Mouse (Mus musculus): ENCODE measurements at regions not wholly inside any gene's neighbourhood (a gene's known extent, or its start where the extent isn't known, plus 50 kb on each side); places are given as distances from the start of the nearest gene placed in this dataset.

DNA sequence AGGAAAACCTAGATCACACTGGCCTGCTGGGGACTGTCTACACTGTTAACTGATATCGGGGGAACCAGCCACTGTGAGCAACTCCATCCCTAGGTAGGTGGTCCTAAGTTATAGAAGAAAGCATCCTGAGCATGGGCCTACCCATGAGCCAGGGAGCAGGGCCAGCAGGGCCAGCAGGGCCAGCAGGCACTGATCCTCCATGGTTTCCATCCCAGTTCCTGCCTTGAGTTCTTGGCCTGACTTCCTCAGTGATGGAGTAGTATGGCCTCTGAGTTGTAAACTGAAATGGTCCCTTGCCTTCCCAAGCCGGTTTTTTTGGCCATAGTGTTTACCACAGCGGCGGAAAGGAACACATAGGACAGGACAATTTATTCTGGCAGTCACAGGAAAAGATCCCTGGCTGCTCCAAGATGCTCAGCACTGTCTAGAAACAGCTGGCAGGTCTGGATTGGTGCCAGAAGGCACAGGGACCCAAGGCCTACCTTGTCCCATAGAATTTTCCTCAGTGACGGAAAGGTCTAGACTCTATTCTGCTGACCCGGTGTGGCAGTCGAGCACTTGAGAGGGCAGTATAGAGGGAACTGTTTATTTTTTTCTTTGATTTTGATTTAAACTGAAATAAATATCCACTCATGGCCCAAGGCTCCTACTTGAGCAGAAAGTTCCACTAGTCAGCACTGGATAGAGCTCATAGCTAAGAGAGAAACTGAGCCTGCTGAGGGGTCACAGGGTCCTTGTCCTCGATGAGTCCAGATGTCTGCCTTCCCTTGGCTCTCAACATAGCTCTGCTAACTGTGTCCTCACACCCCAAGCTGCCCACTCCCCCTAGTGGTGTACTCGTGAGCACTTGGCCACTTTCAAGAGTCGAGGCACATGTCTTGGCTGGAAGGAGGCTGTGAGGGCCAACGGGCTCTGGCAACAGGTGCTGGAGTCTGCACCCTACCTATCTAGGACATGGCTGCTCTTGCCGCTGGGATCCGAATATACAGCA is 50.4 kb upstream of the Disp3 start:
- Histone ChIP-seq H3K9ac (ENCODE audit: low read depth, low read length) (no peak overlapping the region), H3K27me3 (ENCODE audit: control insufficient read depth, insufficient read depth, low read length) (no peaks in the 10 kb centered on the region), H3K4me3 (ENCODE audit: low read depth, low read length) (no peak overlapping the region), H3K4me1 (replicated peaks; ENCODE audit: control insufficient read depth, insufficient read depth, low read length) (peaks cover 2% of the 10 kb centered on the region; the same call in 1 of the 2 replicates), H3K9me3 (ENCODE audit: control insufficient read depth, low read length) (no peaks in the 10 kb centered on the region), H3K4me2 (replicated peaks; ENCODE audit: low read depth, low read length) (no peak overlapping the region), H3K36me3 (ENCODE audit: control insufficient read depth, insufficient read depth, low read length) (no peaks in the 10 kb centered on the region), H3K27ac (ENCODE audit: low read depth, low read length) (no peak overlapping the region)
- DNase-seq (ENCODE audit: low spot score) (peak; percentile 58), ATAC-seq (ENCODE audit: low FRiP score) (0 out of 2 replicates have a peak, but pooled peaks have one; percentile 38)
- WGBS, result 66% methylated on average over 13 of the region's 13 CpGs

Measured in hindbrain, embryonic 11.5 days (tissue).